Mouse (Mus musculus) MEL (cell line): Measurements from ENCODE around the gene Rad18.

Experiments used
- MXI1 ChIP-seq: IDR thresholded peaks from 2 replicates; pipeline ENCODE4 v1.6.1; 2011; ENCODE audit warnings: mild to moderate bottlenecking, low read depth, low read length, improper control_type of control experiment
- POLR2A ChIP-seq, 2 experiments: IDR thresholded peaks; 2 replicates each; pipeline ENCODE4 v1.6.1; 2011 to 2012; ENCODE audit warnings: low read length in 2 of 2, mild to moderate bottlenecking in 2 of 2, control low read depth in 1 of 2, improper control_type of control experiment in 1 of 2, low read depth in 1 of 2, moderate library complexity in 1 of 2; ENCODE audit not compliant: control insufficient read depth in 1 of 2, insufficient read depth in 1 of 2, poor library complexity in 1 of 2
- TCF12 ChIP-seq: IDR thresholded peaks from 2 replicates; pipeline ENCODE4 v1.6.1; 2014; ENCODE audit warnings: low read depth, mild to moderate bottlenecking, inconsistent platforms, low read length, improper control_type of control experiment, moderate library complexity

DNA sequence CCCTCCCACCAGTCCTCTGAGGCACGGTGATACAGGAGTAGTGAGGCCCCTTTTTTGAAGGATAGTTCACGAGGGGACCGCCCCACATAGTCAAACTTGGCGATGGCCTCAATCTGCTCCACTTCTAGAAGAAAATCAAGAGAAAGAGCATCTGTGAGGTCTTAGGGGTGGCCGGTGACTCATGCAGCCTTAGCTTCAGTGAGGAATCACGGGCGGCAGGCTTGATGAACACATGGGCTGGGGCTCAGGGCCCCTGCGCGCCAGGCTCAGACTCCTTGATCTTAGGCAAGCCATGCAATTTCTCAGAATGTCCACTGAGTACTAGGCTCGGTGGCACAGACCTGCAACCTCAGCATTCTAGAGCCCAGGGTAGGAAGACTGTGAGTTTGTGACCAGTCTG lies 34.9 kb upstream of the Rad18 start:
- TF ChIP-seq MXI1 (no peak), TCF12 (no peak), POLR2A (IDR thresholded peaks at IDR 0.05; ENCODE audit: control insufficient read depth in 1 of 2, insufficient read depth in 1 of 2, low read depth in 1 of 2, low read length in 2 of 2, poor library complexity in 1 of 2) (no peak)
